Mouse (Mus musculus) left cerebral cortex, adult 11 months (tissue): ENCODE measurements at regions not wholly inside any gene's neighbourhood (a gene's known extent, or its start where the extent isn't known, plus 50 kb on each side); places are given as distances from the start of the nearest gene placed in this dataset.

Experiments
- DNase-seq: peaks from one replicate; pipeline ENCODE4 v3.0.0; 2022; ENCODE audit warnings: low spot score

DNA sequence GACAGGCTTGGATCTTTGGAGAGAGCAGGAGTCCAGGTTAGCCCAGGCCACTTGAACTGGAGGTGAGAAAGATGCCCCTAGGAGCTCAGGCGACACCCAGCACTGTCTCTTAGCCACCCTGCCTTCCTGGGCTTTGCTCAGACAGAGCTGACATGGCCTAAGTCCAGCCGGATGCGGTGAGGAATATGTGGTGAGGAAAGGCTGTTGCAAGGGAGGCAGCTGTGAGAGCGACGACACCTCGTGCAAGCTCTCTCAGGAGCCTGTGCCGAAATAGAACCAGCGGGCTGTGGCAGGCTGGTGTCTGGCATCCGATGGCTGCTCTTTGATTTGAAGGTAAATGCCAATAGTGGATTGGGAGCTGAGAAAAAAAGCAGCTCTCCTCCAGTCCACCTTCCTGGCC, 191.4 kb upstream of the Sdk2 start:
- DNase-seq: no peak

- no peak for DNase-seq
These were observed 190.9 kb upstream of the Sdk2 start for GRCm38 (mm10) chr11:114257756-114258155.

GRCm38 (mm10) chr11:114257061-114257460, 190.2 kb upstream of the Sdk2 start:
- DNase-seq: no peak

DNA sequence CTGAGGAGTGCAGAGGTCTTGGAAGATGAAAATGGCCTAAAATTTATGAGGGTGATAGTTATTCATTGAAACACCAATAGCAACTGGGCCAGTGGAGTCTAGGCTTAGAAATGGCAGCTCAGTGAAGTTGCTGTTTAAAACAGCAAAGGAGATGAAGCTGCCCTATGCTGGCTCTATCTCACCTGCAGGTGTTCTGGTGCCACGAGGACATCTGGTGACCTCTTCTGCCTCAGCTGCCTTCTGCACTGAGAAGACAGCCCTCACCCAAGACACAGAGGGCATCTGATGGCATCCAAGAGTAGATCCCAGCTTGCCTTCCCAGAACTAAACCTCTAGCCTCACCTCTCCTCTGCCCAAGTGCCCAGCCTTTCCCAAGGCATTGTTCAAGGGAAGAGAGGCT, 187.5 kb upstream of the Sdk2 start:
- DNase-seq: no peak

- no peak for DNase-seq
These were observed 184.8 kb upstream of the Sdk2 start for GRCm38 (mm10) chr11:114251614-114252013.

DNA sequence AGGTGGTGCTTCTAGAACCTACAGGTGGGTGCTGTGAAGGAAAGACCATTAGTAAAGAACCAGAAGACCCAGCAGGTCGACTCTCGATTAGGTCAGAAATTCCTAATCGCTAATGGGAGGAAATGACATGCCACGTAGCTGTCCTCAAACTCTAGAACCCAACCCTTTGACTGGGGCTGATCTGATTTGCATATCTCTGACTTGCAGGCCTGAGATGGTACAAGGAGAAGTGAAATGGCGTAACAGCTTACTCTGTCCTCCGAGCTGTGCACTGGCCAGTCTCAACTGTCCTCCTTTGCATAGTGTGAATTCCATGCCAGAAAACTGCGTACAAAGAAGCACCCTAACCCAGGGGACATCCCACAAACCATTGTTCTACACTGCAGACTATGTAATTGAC, 182.4 kb upstream of the Sdk2 start:
- no peak for DNase-seq

DNA sequence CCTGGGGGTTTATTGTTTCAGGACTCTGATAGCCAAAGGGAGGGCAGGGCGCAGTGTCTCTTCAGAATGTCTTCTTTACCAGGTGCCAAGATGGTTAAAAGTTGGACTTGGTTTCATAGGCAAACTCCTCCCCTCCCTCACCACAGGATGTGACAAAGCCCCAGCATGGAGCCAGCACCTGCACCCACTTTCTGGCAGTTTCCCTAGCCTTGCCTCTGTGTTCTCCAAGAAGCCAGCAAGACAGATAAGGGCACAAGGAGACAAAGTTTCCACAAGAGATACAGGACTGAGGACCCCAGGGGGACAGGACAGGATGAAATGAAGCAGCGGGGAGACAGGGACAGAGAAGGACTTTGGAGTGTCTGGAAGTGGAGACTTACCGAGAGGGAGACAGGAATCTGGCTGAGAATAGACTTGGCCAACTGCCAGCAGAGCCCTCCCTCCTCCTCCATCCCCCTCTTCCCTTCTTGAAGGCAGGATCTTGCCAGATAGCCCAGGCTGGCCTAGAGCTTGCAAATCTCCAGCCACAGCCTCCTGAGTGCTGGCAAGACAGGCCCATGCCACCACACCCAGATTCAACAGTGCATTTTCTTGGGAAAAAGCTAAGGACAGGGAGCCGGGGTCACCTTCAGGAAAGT, 181.5 kb upstream of the Sdk2 start:
- no peak for DNase-seq

- no peak for DNase-seq
These were observed 172.5 kb upstream of the Sdk2 start for GRCm38 (mm10) chr11:114239311-114239803.

DNA sequence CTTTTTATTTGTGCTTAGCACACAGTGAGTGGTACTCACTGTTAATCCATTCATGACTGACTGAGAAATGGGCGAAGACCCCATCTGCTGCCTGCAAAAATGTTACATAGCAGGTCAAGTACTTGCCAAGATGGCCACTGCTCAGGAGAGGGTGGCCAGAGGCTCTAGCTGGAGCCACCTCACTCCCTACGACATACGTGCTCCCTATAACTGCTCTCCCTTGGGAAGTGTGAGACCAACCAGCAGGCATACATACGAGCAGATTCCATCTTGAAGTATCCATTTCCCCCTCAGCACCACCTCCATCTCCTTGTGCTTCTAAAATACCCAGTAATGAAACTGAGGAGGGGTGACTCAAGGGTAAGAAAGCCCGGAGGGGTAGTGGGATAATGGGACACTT, 172.0 kb upstream of the Sdk2 start:
- DNase-seq: no peak

DNA sequence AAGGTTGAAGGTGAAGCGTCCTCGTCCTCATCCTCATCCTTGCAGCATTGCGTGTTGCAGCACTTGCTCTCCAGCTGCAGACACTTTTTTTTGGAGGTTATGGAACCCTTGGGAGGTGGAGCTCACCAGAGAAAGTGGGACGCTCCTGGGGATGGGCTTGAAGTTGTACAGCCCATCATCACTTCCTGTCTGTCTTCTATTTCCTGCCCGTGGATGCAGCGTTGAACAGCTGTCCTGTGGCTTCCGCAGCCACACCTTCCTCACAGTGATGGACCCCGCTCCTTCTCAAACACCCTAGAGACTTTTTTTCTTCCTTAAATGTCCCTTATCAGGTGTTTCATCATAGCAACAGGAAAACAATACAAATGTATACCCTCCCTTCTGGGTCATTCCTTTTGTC, 171.5 kb upstream of the Sdk2 start:
- DNase-seq: no peak

DNA sequence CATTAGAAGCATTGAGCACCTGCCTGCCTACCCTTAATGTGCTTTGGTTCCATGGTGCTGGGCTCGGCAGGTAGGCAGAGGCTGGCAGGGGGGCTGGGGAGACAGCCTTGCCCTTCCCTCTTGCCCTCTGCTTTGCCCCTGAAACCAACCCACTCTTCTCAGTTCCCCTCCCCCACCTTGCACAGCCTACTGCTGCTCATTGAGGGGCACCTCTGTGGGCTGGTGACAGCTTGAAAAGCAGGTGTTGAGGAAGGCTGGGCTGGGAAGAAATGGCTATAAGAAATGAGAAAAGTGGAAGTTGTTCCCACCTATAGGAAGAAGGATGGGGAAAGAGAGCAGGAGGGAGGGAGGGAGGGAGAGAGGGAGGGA, 167.7 kb upstream of the Sdk2 start:
- no peak for DNase-seq

DNA sequence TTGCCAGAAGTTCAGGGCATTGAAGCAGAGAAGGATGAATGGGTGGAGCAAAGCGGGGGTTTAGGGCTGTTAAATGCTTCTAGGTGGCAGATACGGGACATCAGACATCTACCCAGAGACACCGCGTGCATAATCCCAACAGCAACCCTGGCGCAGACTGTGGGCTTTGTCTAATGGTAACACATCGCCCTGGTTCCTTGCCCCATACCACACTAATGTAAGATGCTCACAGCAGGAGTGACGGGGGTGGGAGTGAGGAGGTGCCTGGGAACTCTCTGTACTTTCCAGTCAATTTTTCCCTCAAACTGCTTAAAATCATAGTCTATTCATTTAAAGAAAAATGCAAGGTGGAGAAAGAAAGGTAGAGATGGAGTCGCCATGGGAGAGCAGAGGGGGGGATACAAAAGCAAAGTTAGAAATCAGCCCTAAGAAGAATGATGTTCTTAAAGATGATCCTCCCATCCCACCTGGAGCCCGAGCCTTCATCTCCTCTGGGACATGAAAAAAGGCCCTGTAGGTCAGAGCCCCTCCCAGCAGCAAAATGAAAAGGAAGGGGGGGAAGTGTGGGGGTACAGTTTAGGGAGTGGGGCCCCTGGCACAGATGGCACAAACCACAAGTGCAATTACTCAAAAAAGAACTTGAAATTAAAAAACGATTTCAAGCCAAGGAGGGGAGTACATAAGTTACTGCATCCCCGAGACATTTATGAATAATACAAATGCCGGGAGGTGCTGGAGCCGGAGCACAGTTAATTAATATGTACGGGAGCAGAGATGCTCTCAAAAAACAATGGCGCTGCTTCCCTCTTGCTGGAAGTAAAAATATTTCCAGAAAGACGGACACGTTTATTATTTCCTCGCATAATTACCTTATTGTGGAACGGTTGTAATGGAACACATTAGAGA, 167.0 kb upstream of the Sdk2 start:
- DNase-seq: no peak

GRCm38 (mm10) chr11:114231841-114232240, 165.0 kb upstream of the Sdk2 start:
- no peak for DNase-seq

- no peak for DNase-seq
These were observed 162.9 kb upstream of the Sdk2 start for GRCm38 (mm10) chr11:114229763-114230162.

GRCm38 (mm10) chr11:114229196-114229595, 162.3 kb upstream of the Sdk2 start:
- DNase-seq: no peak

GRCm38 (mm10) chr11:114226553-114226952, 159.7 kb upstream of the Sdk2 start:
- no peak for DNase-seq

- no peak for DNase-seq
These were observed 157.9 kb upstream of the Sdk2 start for GRCm38 (mm10) chr11:114224706-114225105.

DNA sequence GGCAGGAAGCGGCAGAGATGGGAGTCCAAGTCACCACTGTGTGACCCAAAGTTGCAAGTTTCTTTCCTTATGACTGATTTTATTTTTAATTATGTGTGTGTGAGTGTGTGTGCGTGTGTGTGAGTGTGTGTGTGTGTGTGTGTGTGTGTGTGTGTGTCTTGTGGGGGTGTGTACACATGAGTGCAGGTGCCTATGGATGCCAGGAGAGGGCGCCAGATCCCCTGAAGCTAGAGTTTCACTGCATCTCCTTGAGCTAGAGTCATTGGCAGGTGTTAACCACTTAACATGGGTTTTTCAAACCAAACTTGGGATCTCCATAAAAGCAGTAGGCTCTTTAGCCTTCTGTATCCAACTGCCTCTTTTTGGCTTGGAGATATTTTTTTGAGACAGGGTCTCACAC, 156.2 kb upstream of the Sdk2 start:
- no peak for DNase-seq

DNA sequence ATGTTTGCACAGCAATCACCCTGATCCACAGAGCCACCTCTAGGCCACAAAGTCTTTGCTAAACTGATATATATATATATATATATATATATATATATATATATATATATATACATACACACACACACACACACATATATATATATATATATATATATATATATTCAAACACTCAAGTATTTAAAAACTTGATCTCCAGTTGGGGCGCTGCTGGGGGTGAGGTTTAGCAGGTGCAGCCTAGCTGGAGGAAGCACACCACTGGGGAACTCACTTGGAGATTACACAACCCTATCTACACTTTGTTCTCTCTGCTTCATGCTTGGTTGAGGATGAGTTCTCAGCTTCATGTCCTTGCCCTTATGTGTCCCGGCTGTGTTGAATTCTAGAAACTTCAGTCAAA, 153.6 kb upstream of the Sdk2 start:
- DNase-seq: no peak

GRCm38 (mm10) chr11:114218732-114219506, 152.1 kb upstream of the Sdk2 start:
- no peak for DNase-seq

DNA sequence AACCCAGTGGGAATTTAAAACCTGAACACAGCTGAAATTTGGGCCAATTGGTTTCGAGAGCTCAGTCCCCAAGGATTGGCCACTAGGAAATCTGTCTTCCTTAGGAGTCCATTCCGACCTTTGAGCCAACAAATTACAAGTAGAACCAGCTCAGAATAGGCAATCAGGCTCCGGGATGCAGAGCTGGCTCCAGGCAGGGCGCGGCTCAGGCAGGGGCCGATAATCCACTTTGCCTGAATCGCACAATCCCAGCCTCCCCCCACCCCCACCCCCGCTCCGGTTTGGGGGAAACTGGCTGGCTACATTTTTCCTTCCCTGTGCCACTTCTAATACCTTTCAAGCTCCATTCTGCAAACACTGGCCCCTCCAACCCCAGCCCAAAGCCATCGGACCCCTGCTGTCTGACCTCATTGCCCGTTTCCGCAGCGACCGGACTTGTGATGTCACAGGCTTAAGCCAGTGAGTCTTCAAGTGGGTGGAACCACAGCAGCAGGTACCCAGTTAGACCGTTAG, 150.5 kb upstream of the Sdk2 start:
- no peak for DNase-seq

DNA sequence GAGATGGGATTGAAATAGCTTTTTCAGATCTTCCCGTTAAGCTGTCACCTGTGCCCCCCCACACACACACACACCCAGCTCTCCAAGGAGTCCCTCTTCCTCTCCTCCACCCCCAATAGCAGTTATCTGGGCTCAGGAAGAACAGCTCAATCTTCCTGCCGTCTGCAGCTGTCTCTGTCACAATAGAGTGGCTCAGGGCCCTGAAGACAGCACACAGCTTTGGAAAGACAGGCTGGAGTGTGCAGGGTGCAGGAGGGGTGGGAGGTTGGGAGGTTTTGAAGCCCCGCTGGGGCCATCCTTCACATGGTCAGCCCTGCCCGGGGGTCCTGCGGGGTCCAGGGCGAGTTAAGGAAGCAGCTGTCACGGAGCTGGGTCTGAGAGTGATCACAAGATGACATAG, 149.6 kb upstream of the Sdk2 start:
- no peak for DNase-seq

DNA sequence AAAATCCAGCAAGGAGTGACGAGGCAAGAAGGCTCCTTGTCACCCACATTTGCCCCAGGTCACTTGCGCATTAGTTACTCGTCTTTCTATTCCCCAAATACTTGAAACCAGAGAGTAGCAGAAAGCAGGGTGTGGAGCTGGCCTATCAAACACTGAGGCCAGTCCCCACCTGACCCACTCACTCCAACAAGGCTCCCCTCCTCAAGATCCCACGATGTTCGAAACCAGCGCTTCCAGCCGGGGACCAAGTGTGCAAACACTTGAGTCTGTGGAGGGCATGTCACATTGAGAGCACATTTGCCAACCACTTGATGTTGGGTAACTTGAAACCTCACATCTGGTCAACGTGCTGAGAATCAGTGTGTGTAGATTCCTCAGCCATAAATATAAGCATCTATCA, 148.4 kb upstream of the Sdk2 start:
- no peak for DNase-seq
